Mouse (Mus musculus): ENCODE measurements at regions not wholly inside any gene's neighbourhood (a gene's known extent, or its start where the extent isn't known, plus 50 kb on each side); places are given as distances from the start of the nearest gene placed in this dataset.

GRCm38 (mm10) chr9:33914919-33915318 lies 570.8 kb upstream of the Kirrel3 start:
- H3K4me3 ChIP-seq (ENCODE audit: inconsistent target) = no peak overlapping the region
- no peaks in the 10 kb centered on the region for H3K36me3 ChIP-seq (ENCODE audit: inconsistent target)
- H3K79me2 ChIP-seq (ENCODE audit: inconsistent target) = no peaks in the 10 kb centered on the region
- no peak overlapping the region for H3K27ac ChIP-seq
- 80% methylated on average over 4 of the region's 4 CpGs for WGBS (ENCODE audit: missing documents)

DNA sequence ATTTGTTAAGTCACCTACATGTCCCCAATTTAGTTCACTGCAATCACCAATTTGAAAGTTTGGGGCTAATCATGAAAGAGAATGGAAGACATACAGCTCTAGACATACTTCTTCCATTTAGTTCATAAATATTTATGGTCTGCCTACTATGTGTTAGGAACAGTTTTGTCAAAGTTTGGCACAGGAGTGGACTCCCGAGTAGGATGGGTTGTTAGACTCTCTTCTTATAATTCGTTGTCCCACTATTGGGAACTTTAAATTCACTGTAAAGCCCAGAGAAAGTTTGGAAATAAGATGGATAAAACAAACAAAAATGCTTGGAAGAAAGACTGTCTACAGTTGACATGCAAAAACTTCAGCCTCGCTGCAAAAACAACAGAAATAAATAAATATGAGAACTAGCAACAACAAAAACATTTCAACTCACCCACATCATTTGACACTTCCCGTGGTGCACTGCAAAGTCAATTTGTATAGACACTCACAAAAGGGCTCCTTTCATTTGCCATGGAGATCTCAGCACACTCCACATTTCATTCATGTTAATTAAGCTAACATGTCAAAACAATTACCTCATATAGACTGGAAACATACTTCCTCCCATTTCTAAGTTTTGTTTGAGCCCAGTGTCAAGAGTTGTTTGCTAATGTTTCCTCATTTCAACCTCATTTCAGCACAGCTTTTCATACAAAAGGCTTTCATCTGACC lies 570.2 kb upstream of the Kirrel3 start:
- Histone ChIP-seq H3K4me3 (ENCODE audit: inconsistent target) (no peak overlapping the region), H3K36me3 (ENCODE audit: inconsistent target) (no peaks in the 10 kb centered on the region), H3K27ac (no peak overlapping the region), H3K79me2 (ENCODE audit: inconsistent target) (no peaks in the 10 kb centered on the region)
- WGBS (ENCODE audit: missing documents) = 87% methylated on average over 4 of the region's 4 CpGs

GRCm38 (mm10) chr9:33930286-33930685 lies 555.4 kb upstream of the Kirrel3 start:
- Histone ChIP-seq H3K27ac (no peak overlapping the region), H3K79me2 (ENCODE audit: inconsistent target) (no peaks in the 10 kb centered on the region), H3K36me3 (ENCODE audit: inconsistent target) (no peaks in the 10 kb centered on the region), H3K4me3 (ENCODE audit: inconsistent target) (no peak overlapping the region)
- WGBS (ENCODE audit: missing documents) = 58% methylated on average over 4 of the region's 4 CpGs

- Histone ChIP-seq H3K36me3 (ENCODE audit: inconsistent target) (no peaks in the 10 kb centered on the region), H3K4me3 (ENCODE audit: inconsistent target) (no peak overlapping the region), H3K79me2 (ENCODE audit: inconsistent target) (no peaks in the 10 kb centered on the region), H3K27ac (no peak overlapping the region)
- WGBS (ENCODE audit: missing documents) = 88% methylated on average over 5 of the region's 5 CpGs
Measured at GRCm38 (mm10) chr9:33934071-33934470, 551.6 kb upstream of the Kirrel3 start.

DNA sequence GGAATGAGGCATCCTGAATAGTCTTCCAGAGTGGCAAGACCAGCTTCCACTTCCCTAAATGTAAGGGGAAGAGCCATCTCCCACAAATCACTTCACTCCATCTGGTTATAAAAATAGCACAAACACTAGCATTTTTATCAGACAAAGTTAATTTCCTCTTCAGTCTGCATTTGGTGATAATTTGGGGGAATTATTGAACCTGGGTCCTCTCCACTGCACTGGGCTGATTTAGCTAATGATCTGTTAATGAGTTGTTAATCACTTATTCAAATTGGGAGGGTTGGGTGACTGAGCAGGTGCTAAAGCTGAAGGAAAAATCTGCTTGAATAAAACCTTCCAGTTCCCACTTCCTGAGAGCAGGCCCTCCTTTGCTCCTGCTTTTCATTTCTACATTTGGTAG lies 531.4 kb upstream of the Kirrel3 start:
- no peak overlapping the region for H3K4me3 ChIP-seq (ENCODE audit: inconsistent target)

More for the DNA sequence above, 531.4 kb upstream of the Kirrel3 start:
- no peak overlapping the region for H3K27ac ChIP-seq
- H3K79me2 ChIP-seq (ENCODE audit: inconsistent target) = no peaks in the 10 kb centered on the region
- no peaks in the 10 kb centered on the region for H3K36me3 ChIP-seq (ENCODE audit: inconsistent target)

Data from macrophage (primary cell).